Mouse (Mus musculus): ENCODE data around the gene Bend5. TPM values are rescaled to one million over a fixed set of nuclear protein-coding genes. Genes with fewer than 3 reads are reported as not detected.

Bend5 gene
- total RNA-seq, 2 experiments from 2014 or later, result 5.6 to 9.3 TPM

GRCm38 (mm10) chr4:111483499-111483898, 68.7 kb downstream of the Bend5 start:
- no peak for DNase-seq (ENCODE audit: low spot score in 2 of 2)

GRCm38 (mm10) chr4:111485189-111485588, 70.4 kb downstream of the Bend5 start:
- no peak for DNase-seq (ENCODE audit: low spot score in 2 of 2)

GRCm38 (mm10) chr4:111486187-111486586, 71.4 kb downstream of the Bend5 start:
- DNase-seq (ENCODE audit: low spot score in 2 of 2), result no peak

GRCm38 (mm10) chr4:111487233-111487843, 72.5 kb downstream of the Bend5 start:
- DNase-seq (ENCODE audit: low spot score in 2 of 2), result no peak

- peak; percentile 13 to 26 for DNase-seq (ENCODE audit: low spot score in 2 of 2)
Measured at GRCm38 (mm10) chr4:111493750-111494404, 79.1 kb downstream of the Bend5 start.

GRCm38 (mm10) chr4:111495949-111496348, 81.1 kb downstream of the Bend5 start:
- peak; percentile 72 to 74 for DNase-seq (ENCODE audit: low spot score in 2 of 2)

GRCm38 (mm10) chr4:111498751-111499150, 83.9 kb downstream of the Bend5 start:
- DNase-seq (ENCODE audit: low spot score in 2 of 2), result no peak

- DNase-seq (ENCODE audit: low spot score in 2 of 2), result no peak
Measured at GRCm38 (mm10) chr4:111501441-111501840, 86.6 kb downstream of the Bend5 start.

GRCm38 (mm10) chr4:111502965-111503727, 88.3 kb downstream of the Bend5 start:
- no peak for DNase-seq (ENCODE audit: low spot score in 2 of 2)

GRCm38 (mm10) chr4:111504952-111505351, 90.1 kb downstream of the Bend5 start:
- DNase-seq (ENCODE audit: low spot score in 2 of 2), result no peak
